Mouse (Mus musculus) WW6 (cell line): ENCODE data around the gene Trp53i13.

Source experiments
- DNase-seq: peaks from one replicate; pipeline ENCODE4 v3.0.0-alpha.2; 2013; ENCODE audit warnings: low read depth, low spot score

The Trp53i13 gene

GRCm38 (mm10) chr11:77508068-77509021, 7.4 kb downstream of the Trp53i13 start:
- DNase-seq = no peak

GRCm38 (mm10) chr11:77507426-77507825, 8.4 kb downstream of the Trp53i13 start:
- DNase-seq = no peak

- no peak for DNase-seq
Measured at GRCm38 (mm10) chr11:77506941-77507340, 8.8 kb downstream of the Trp53i13 start.

GRCm38 (mm10) chr11:77506273-77506672, 9.5 kb downstream of the Trp53i13 start:
- no peak for DNase-seq

- DNase-seq = no peak
Measured at GRCm38 (mm10) chr11:77505291-77505980, 10.3 kb downstream of the Trp53i13 start.

GRCm38 (mm10) chr11:77504377-77504776, 11.4 kb downstream of the Trp53i13 start:
- no peak for DNase-seq

- no peak for DNase-seq
Measured at GRCm38 (mm10) chr11:77503511-77503910, 12.3 kb downstream of the Trp53i13 start.

GRCm38 (mm10) chr11:77502481-77502880, 13.3 kb downstream of the Trp53i13 start:
- no peak for DNase-seq

GRCm38 (mm10) chr11:77501971-77502370, 13.8 kb downstream of the Trp53i13 start:
- DNase-seq = no peak

- no peak for DNase-seq
Measured at GRCm38 (mm10) chr11:77501392-77501791, 14.4 kb downstream of the Trp53i13 start.

GRCm38 (mm10) chr11:77500361-77501325, 15.1 kb downstream of the Trp53i13 start:
- DNase-seq = no peak

GRCm38 (mm10) chr11:77499354-77499753, 16.4 kb downstream of the Trp53i13 start:
- DNase-seq = no peak

- no peak for DNase-seq
Measured at GRCm38 (mm10) chr11:77498261-77499139, 17.3 kb downstream of the Trp53i13 start.

- DNase-seq = no peak
Measured at GRCm38 (mm10) chr11:77497851-77498250, 17.9 kb downstream of the Trp53i13 start.

GRCm38 (mm10) chr11:77497341-77497756, 18.4 kb downstream of the Trp53i13 start:
- DNase-seq = peak; percentile 94

- no peak for DNase-seq
Measured at GRCm38 (mm10) chr11:77495507-77495906, 20.3 kb downstream of the Trp53i13 start.

- DNase-seq = no peak
Measured at GRCm38 (mm10) chr11:77494782-77495181, 21.0 kb downstream of the Trp53i13 start.

- no peak for DNase-seq
Measured at GRCm38 (mm10) chr11:77494344-77494676, 21.5 kb downstream of the Trp53i13 start.

GRCm38 (mm10) chr11:77493512-77494343, 22.1 kb downstream of the Trp53i13 start, which contains the start of gene Git1:
Gene Git1 (plus strand): TSS chr11:77493562.
- DNase-seq = no peak

- DNase-seq = no peak
Measured at GRCm38 (mm10) chr11:77492911-77493332, 22.9 kb downstream of the Trp53i13 start.
